Comparison of ENCODE assay signal across 8 mouse cellular contexts in genomic region chr5:33203691-33204242, GRCm38 (mm10). TPM values are rescaled to one million over a fixed set of nuclear protein-coding genes. Genes with fewer than 3 reads are reported as not detected.
A peak's percentile ranks its signal among the peaks of the same experiment; 100 is the strongest.
DNase-seq lines count a peak whose midpoint lies in the region; ATAC-seq lines count a peak whose summit lies in the region.

No protein-coding gene starts in this region.

- H3K9me3 ChIP-seq in hindbrain, embryonic 13.5 days, result no peaks in the 10 kb centered on the region

- H3K27me3 ChIP-seq in hindbrain, embryonic 13.5 days, result no peaks in the 10 kb centered on the region

- 0 out of 2 replicates have a peak, but pooled peaks cover 5% of the 10 kb centered on the region for H3K4me1 ChIP-seq in hindbrain, embryonic 13.5 days (replicated peaks)

- peak; percentile 66 for DNase-seq in T-cell, adult 2 months (ENCODE audit: low spot score)
- DNase-seq in cerebellum, postnatal 10 days, result peak; percentile 92 to 94
- DNase-seq in frontal cortex, postnatal 10 days (ENCODE audit: low spot score in 2 of 2), result peak; percentile 30 to 79
- DNase-seq in layer of hippocampus, postnatal 14 days (ENCODE audit: low spot score in 2 of 2), result peak; percentile 78 to 83
- peak; percentile 77 for DNase-seq in lung, postnatal 25 days (ENCODE audit: low spot score)
- peak; percentile 96 for DNase-seq in retina, embryonic 14.5 days (ENCODE audit: low spot score)
- DNase-seq in thymus, postnatal 36 days, result peak; percentile 62 to 73

- H3K4me3 ChIP-seq in hindbrain, embryonic 13.5 days, result no peak overlapping the region

- 20% methylated on average over 9 of the region's 9 CpGs for WGBS in hindbrain, embryonic 13.5 days

- H3K27ac ChIP-seq in hindbrain, embryonic 13.5 days, result no peak overlapping the region

- peak overlapping the region; percentile 31; the same call in 1 of the 2 replicates for H3K4me2 ChIP-seq in hindbrain, embryonic 13.5 days

- 0 out of 2 replicates have a peak, but pooled peaks have one; percentile 77 for ATAC-seq in hindbrain, embryonic 13.5 days (ENCODE audit: low FRiP score)

- H3K9ac ChIP-seq in hindbrain, embryonic 13.5 days, result no peak overlapping the region

- no peaks in the 10 kb centered on the region for H3K36me3 ChIP-seq in hindbrain, embryonic 13.5 days

RNA-seq across cellular contexts. Expression of gene Spon2, which starts 14.5 kb away (rescaled TPM):
- polyA plus RNA-seq in hindbrain, embryonic 13.5 days (2015; fragmentation: Nextera tagmentation; extraction: Ambion mirVana), result 2.8 and 3.0 TPM in 2 replicates
- total RNA-seq in layer of hippocampus, postnatal 14 days (2021), result under 1 TPM; 0.21 to 0.30 TPM
